Mouse (Mus musculus) C2C12 (cell line): Measurements from ENCODE around the gene Scrt2.

Experiments
- CEBPB ChIP-seq: IDR thresholded peaks from one replicate; pipeline ENCODE4 v1.6.1; 2011; ENCODE audit warnings: low read depth, mild to moderate bottlenecking, control low read depth, moderate library complexity
- CTCF ChIP-seq: IDR thresholded peaks from one replicate; pipeline ENCODE4 v1.5.1; 2011; ENCODE audit not compliant: control insufficient read depth, insufficient read depth, insufficient read length
- FOSL1 ChIP-seq: IDR thresholded peaks from one replicate; pipeline ENCODE4 v1.8.0; 2011; ENCODE audit warnings: mild to moderate bottlenecking, low read length; ENCODE audit not compliant: poor library complexity, insufficient read depth, severe bottlenecking
- MAX ChIP-seq: IDR thresholded peaks from one replicate; pipeline ENCODE4 v1.6.1; 2011; ENCODE audit warnings: mild to moderate bottlenecking, control low read depth
- MYOD1 ChIP-seq: IDR thresholded peaks from one replicate; pipeline ENCODE4 v1.6.1; 2011; ENCODE audit warnings: low read depth; ENCODE audit not compliant: control insufficient read depth, insufficient read length
- MYOG ChIP-seq: IDR thresholded peaks from one replicate; pipeline ENCODE4 v1.6.1; 2011; ENCODE audit not compliant: control insufficient read depth, insufficient read length; ENCODE audit errors: extremely low read depth
- USF1 ChIP-seq: IDR thresholded peaks from one replicate; pipeline ENCODE4 v1.6.1; 2011; ENCODE audit warnings: low read depth, mild to moderate bottlenecking, control low read depth, moderate library complexity

DNA sequence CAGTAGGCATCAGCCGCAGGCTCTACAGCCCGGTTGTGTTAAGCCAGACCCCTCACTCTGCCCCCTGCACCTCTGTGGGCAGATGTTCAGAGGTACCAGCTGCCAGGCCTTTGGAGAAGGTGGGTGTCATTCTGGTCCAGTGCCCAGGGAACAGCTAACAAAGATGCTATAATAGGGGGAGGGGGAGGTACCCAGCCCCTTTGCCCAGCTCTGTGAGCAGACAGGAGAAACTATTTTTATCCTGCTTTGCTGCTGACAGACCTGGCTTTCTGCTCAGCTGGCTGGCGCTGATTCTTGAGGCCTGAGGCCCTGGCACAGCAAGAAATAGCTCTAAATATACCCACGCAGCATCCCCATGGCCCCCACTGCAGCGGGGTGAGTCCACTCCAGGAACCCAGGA is 5.8 kb downstream of the Scrt2 start:
- TF ChIP-seq CTCF = no peak
- TF ChIP-seq FOSL1 = no peak
- no peak for TF ChIP-seq CEBPB
- TF ChIP-seq MAX = no peak
- TF ChIP-seq MYOD1 = no peak
- no peak for TF ChIP-seq USF1
- TF ChIP-seq MYOG = no peak
